Comparison of ENCODE assay signal across 14 mouse cellular contexts in genomic region chr9:39927975-39928836, GRCm38 (mm10). TPM values are rescaled to one million over a fixed set of nuclear protein-coding genes. Genes with fewer than 3 reads are reported as not detected.
"Had no signal": no experiment of that assay in that cellular context is flagged by ENCODE, and none has a peak within 500 bp of the region (broad histone marks: within the 10 kb centered on the region; RNA-seq: fewer than 3 reads in every experiment).

No protein-coding gene starts in this region.

RNA-seq across cellular contexts. Expression of gene Olfr974, which starts 9.1 kb away (rescaled TPM):
- total RNA-seq: layer of hippocampus, adult 18-20 months; layer of hippocampus, postnatal 36 days; left cerebral cortex, adult 8-10 months; left cerebral cortex, postnatal 25 days; megakaryocyte, adult 5-6 weeks had no signal
- polyA plus RNA-seq: kidney, postnatal 0 days; limb, embryonic 11.5 days; limb, embryonic 15.5 days; liver, embryonic 12.5 days; liver, embryonic 16.5 days; lung, embryonic 14.5 days; midbrain, embryonic 10.5 days; stomach, embryonic 14.5 days; thymus, postnatal 0 days had no signal

RNA-seq across cellular contexts. Expression of gene Olfr229, which starts 21.1 kb away (rescaled TPM):
- total RNA-seq: layer of hippocampus, adult 18-20 months; layer of hippocampus, postnatal 36 days; left cerebral cortex, adult 8-10 months; left cerebral cortex, postnatal 25 days; megakaryocyte, adult 5-6 weeks had no signal
- polyA plus RNA-seq: kidney, postnatal 0 days; limb, embryonic 11.5 days; limb, embryonic 15.5 days; liver, embryonic 12.5 days; liver, embryonic 16.5 days; lung, embryonic 14.5 days; midbrain, embryonic 10.5 days; stomach, embryonic 14.5 days; thymus, postnatal 0 days had no signal

RNA-seq across cellular contexts. Expression of gene Olfr975, which starts 23.6 kb away (rescaled TPM):
- total RNA-seq: layer of hippocampus, adult 18-20 months; layer of hippocampus, postnatal 36 days; left cerebral cortex, adult 8-10 months; left cerebral cortex, postnatal 25 days; megakaryocyte, adult 5-6 weeks had no signal
- polyA plus RNA-seq: kidney, postnatal 0 days; limb, embryonic 15.5 days; liver, embryonic 12.5 days; liver, embryonic 16.5 days; lung, embryonic 14.5 days; midbrain, embryonic 10.5 days; thymus, postnatal 0 days had no signal

RNA-seq across cellular contexts. Expression of gene Olfr976, which starts 32.7 kb away (rescaled TPM):
- total RNA-seq: layer of hippocampus, adult 18-20 months; layer of hippocampus, postnatal 36 days; left cerebral cortex, adult 8-10 months; left cerebral cortex, postnatal 25 days; megakaryocyte, adult 5-6 weeks had no signal
- polyA plus RNA-seq: kidney, postnatal 0 days; limb, embryonic 11.5 days; limb, embryonic 15.5 days; liver, embryonic 12.5 days; liver, embryonic 16.5 days; lung, embryonic 14.5 days; midbrain, embryonic 10.5 days; stomach, embryonic 14.5 days; thymus, postnatal 0 days had no signal
